Mouse (Mus musculus): ENCODE measurements at regions not wholly inside any gene's neighbourhood (a gene's known extent, or its start where the extent isn't known, plus 50 kb on each side); places are given as distances from the start of the nearest gene placed in this dataset.

- TF ChIP-seq CTCF (IDR thresholded peaks at IDR 0.05; ENCODE audit: borderline replicate concordance, extremely low read depth, insufficient read depth, insufficient read length) = no peak
- TF ChIP-seq POLR2A (IDR thresholded peaks at IDR 0.05; ENCODE audit: borderline replicate concordance, extremely low read depth, insufficient read depth, insufficient read length, poor library complexity, severe bottlenecking) = no peak
These were observed 151.1 kb upstream of the Irf2bp2 start for GRCm38 (mm10) chr8:126744747-126745382.
